Mouse (Mus musculus): ENCODE data around the gene Olfr1564. TPM values are rescaled to one million over a fixed set of nuclear protein-coding genes. Genes with fewer than 3 reads are reported as not detected.

Gene Olfr1564
- polyA plus RNA-seq, 1 experiment from 2014 or later: not detected

Other genes with a start within 250 kb of the Olfr1564 start
- 8.5 and 12.9 TPM in 2 replicates for gene Zfp952, start 228.6 kb downstream of the Olfr1564 start, polyA plus RNA-seq (2014; fragmentation: Nextera tagmentation; extraction: Ambion mirVana)
- 12.6 and 16.1 TPM in 2 replicates for gene Zfp763, start 188.3 kb downstream of the Olfr1564 start, polyA plus RNA-seq (2014; fragmentation: Nextera tagmentation; extraction: Ambion mirVana)
- not detected in 2 replicates for gene 4921501E09Rik, start 153.6 kb downstream of the Olfr1564 start, polyA plus RNA-seq (2014; fragmentation: Nextera tagmentation; extraction: Ambion mirVana)
- 6.6 and 7.1 TPM in 2 replicates for gene Zfp563, start 132.4 kb downstream of the Olfr1564 start, polyA plus RNA-seq (2014; fragmentation: Nextera tagmentation; extraction: Ambion mirVana)
- gene Morc2b, start 82.0 kb downstream of the Olfr1564 start, polyA plus RNA-seq (2014; fragmentation: Nextera tagmentation; extraction: Ambion mirVana): not detected in 2 replicates
- gene Olfr55, start 53.2 kb downstream of the Olfr1564 start, polyA plus RNA-seq (2014; fragmentation: Nextera tagmentation; extraction: Ambion mirVana): not detected in 2 replicates
- not detected in 2 replicates for gene Olfr239, start 30.4 kb downstream of the Olfr1564 start, polyA plus RNA-seq (2014; fragmentation: Nextera tagmentation; extraction: Ambion mirVana)
- gene Zfp955a, start 33.5 kb upstream of the Olfr1564 start, polyA plus RNA-seq (2014; fragmentation: Nextera tagmentation; extraction: Ambion mirVana): 16.8 and 18.0 TPM in 2 replicates
- 0.04 TPM in 1 of 2 replicates, not detected in the other for gene Olfr63, start 43.0 kb upstream of the Olfr1564 start, polyA plus RNA-seq (2014; fragmentation: Nextera tagmentation; extraction: Ambion mirVana)
- gene Zfp955b, start 67.9 kb upstream of the Olfr1564 start, polyA plus RNA-seq (2014; fragmentation: Nextera tagmentation; extraction: Ambion mirVana): 8.2 and 9.6 TPM in 2 replicates
- 10.8 and 14.6 TPM in 2 replicates for gene Zfp81, start 137.2 kb upstream of the Olfr1564 start, polyA plus RNA-seq (2014; fragmentation: Nextera tagmentation; extraction: Ambion mirVana)
- 15.0 and 16.7 TPM in 2 replicates for gene Zfp101, start 173.0 kb upstream of the Olfr1564 start, polyA plus RNA-seq (2014; fragmentation: Nextera tagmentation; extraction: Ambion mirVana)
- gene Actl9, start 211.2 kb upstream of the Olfr1564 start, polyA plus RNA-seq (2014; fragmentation: Nextera tagmentation; extraction: Ambion mirVana): not detected in 2 replicates

Data from intestine, embryonic 14.5 days (tissue).